Mouse (Mus musculus) v-Abl transformed pro-B cells (cell line): ENCODE results near the gene Nfkbil1.

ENCODE experiments used
- in situ Hi-C, 2 experiments: fragments of 400-800 bp; cut with MboI; formaldehyde crosslinking; loops; one replicate each; pipeline ENCODE4 v1.15.1; 2025; ENCODE audit not compliant: unreplicated experiment in 2 of 2

The Nfkbil1 gene

GRCm38 (mm10) chr17:35235614-35236389 is at the start of gene Nfkbil1:
Gene Nfkbil1 (minus strand): TSS chr17:35235792.
- in situ Hi-C loops, result loop anchor here (10.0 kb wide), 2 partner anchors 211 to 231 kb away; partner anchors contain the start of genes Sapcd1 (in 1 of the 2) and Vars (in 1 of the 2)

- in situ Hi-C loops, result no loop called here
Measured at GRCm38 (mm10) chr17:35280276-35280675, 44.7 kb upstream of the Nfkbil1 start.

- in situ Hi-C loops, result no loop called here
Measured at GRCm38 (mm10) chr17:35278957-35279688, 43.5 kb upstream of the Nfkbil1 start.

GRCm38 (mm10) chr17:35278049-35278448 is 42.5 kb upstream of the Nfkbil1 start:
- in situ Hi-C loops, result no loop called here

GRCm38 (mm10) chr17:35276304-35276864 is 40.8 kb upstream of the Nfkbil1 start:
- in situ Hi-C loops, result no loop called here

GRCm38 (mm10) chr17:35274770-35275169 is 39.2 kb upstream of the Nfkbil1 start:
- in situ Hi-C loops, result loop anchor here (5.0 kb wide), 1 partner anchor 1302 kb away; no protein-coding TSS in a partner anchor

GRCm38 (mm10) chr17:35272249-35272648 is 36.7 kb upstream of the Nfkbil1 start:
- in situ Hi-C loops, result loop anchor here (5.0 kb wide), 1 partner anchor 1300 kb away; no protein-coding TSS in a partner anchor

- in situ Hi-C loops, result loop anchor here (5.0 kb wide), 2 partner anchors 1277 to 1297 kb away; no protein-coding TSS in a partner anchor
Measured at GRCm38 (mm10) chr17:35269653-35270347, 34.2 kb upstream of the Nfkbil1 start.

- in situ Hi-C loops, result loop anchor here in 1 of 2 experiments (5.0 kb wide), 1 partner anchor 1275 kb away; no protein-coding TSS in a partner anchor
Measured at GRCm38 (mm10) chr17:35267399-35268086, 32.0 kb upstream of the Nfkbil1 start.

GRCm38 (mm10) chr17:35263523-35263883 is 27.9 kb upstream of the Nfkbil1 start:
- in situ Hi-C loops, result loop anchor here in 1 of 2 experiments (5.0 kb wide), 1 partner anchor 1261 kb away; the partner anchor contains the start of gene H2-K1

- in situ Hi-C loops, result loop anchor here in 1 of 2 experiments (5.0 kb wide), 1 partner anchor 1261 kb away; the partner anchor contains the start of gene H2-K1
Measured at GRCm38 (mm10) chr17:35262664-35263522, 27.3 kb upstream of the Nfkbil1 start, which contains the start of gene H2-D1. Gene H2-D1 (plus strand): TSS chr17:35262730.

GRCm38 (mm10) chr17:35261651-35262050 is 26.1 kb upstream of the Nfkbil1 start:
- in situ Hi-C loops, result loop anchor here in 1 of 2 experiments (5.0 kb wide), 1 partner anchor 1259 kb away; the partner anchor contains the start of gene H2-K1

- in situ Hi-C loops, result loop anchor here (5.0 kb wide), 2 partner anchors 43 to 1257 kb away; partner anchors contain the start of gene H2-K1 (in 1 of the 2)
Measured at GRCm38 (mm10) chr17:35259621-35260020, 24.0 kb upstream of the Nfkbil1 start.

GRCm38 (mm10) chr17:35258492-35259478 is 23.2 kb upstream of the Nfkbil1 start:
- in situ Hi-C loops, result loop anchor here (5.0 kb wide), 1 partner anchor 44 kb away; no protein-coding TSS in a partner anchor

- in situ Hi-C loops, result loop anchor here (5.0 kb wide), 1 partner anchor 44 kb away; no protein-coding TSS in a partner anchor
Measured at GRCm38 (mm10) chr17:35257824-35258491, 22.4 kb upstream of the Nfkbil1 start.

GRCm38 (mm10) chr17:35257378-35257777 is 21.8 kb upstream of the Nfkbil1 start:
- in situ Hi-C loops, result loop anchor here (5.0 kb wide), 1 partner anchor 45 kb away; no protein-coding TSS in a partner anchor
